Mouse (Mus musculus): Measurements from ENCODE around the gene Raet1e. TPM values are rescaled to one million over a fixed set of nuclear protein-coding genes. Genes with fewer than 3 reads are reported as not detected.
"Not testable (repeated sequence)": the region's sequence is repeated elsewhere in the genome, so short reads cannot be mapped to it uniquely, and the experiment has no call there.

The Raet1e gene
- total RNA-seq, 2 experiments from 2014 or later, result not detected

DNA sequence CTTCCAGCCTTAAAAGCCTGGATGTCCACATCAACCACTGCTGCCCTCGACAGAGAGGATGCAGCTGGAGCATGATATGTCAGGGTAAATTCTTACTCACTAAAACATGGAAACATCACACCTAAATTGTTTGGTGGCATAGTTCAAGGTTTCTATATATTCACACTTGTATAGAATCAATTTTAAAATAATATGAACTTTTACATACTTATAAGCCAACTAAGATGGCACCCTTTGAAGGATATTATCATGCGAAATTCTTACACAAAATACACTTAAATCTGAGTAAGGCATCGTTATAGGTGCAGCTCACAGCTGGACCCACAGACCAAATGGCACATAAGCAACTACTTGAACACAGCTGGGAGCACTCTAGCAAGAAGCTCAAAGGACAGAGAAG lies 201.9 kb downstream of the Raet1e start, which contains the start of gene Raet1d:
Raet1d (plus strand) TSS at position 301 of the 400 bp plus-strand sequence.
- not testable (repeated sequence) for DNase-seq (ENCODE audit: low spot score in 2 of 2)

DNA sequence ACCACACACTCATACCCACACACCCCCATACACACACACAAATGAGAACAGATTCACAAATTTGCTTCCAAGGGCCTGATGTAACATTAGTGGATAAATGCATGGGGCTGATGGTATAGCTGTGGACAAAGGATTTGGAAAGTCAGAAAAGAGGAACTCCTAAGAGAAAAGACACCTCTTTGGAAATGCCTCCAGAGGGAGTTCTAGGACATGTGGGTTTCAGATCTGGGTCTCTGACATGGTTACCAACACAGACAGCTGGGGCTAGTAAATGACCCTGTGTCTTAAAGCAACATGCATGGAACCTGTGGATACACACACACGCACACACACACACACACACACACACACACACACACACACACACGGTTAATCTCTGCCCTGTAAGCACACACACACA lies 202.6 kb downstream of the Raet1e start:
- not testable (repeated sequence) for DNase-seq (ENCODE audit: low spot score in 2 of 2)

DNA sequence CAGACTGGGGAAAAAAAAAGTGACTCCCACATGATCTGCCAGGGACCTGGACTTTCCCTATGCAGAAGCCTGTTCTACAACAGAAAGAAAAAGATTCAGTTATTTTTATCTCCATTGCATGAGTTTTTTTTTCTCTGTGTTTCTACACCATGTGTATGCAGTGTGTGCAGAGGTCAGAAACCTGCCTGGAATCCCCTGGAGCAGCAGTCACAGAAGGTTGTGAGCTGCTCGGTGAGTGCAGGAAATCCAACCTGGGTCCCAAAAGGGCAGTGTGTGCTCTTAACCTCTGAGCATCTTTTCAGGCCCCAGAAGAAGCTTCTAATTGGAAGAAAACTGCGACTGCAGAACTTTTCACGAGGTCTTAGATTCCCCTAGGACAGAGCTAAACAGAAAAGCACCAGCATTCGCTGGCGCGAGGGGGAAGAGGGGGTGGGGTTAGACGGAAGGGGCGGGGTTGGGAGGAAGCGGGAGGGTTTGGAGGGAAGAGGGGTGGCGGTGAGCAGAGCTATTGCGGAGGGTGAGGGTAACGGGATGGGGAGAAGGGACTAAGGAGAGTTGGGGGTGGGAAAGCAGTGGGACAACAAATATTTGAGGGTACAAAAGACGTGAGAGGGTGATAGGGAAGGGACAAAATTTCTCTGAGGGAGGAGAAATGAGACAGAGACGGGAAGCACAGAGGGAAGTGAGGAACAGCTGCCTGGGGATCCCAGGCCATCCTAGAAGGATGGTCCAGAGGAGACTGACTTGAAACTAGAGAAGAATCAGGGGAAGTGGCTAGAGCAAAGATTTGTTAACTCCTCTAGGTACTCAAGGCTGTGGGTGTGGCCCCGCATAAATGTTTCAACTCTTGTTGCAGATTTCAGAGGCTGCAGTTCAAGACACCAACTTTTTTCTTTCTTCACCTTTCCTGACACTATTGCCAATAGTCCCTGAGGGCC lies 203.3 kb downstream of the Raet1e start:
- DNase-seq (ENCODE audit: low spot score in 2 of 2), result not testable (repeated sequence)

DNA sequence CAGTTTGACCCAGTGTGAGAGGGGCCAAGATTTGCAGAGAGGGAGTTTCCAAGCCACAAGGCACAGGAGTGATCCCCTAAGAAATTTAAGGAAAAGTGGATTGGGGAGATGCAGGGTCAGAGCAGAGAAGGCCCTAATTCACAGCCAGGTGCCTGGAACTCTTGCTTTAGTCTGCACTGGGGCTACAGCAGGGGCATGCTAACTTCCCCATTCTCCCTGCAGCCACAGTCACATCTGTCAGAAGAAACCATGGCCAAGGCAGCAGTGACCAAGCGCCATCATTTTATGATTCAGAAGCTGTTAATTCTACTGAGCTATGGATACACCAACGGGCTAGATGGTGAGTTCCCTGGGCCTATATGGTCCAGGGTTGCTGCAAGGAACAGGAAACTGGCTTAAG lies 204.1 kb downstream of the Raet1e start:
- not testable (repeated sequence) for DNase-seq (ENCODE audit: low spot score in 2 of 2)

DNA sequence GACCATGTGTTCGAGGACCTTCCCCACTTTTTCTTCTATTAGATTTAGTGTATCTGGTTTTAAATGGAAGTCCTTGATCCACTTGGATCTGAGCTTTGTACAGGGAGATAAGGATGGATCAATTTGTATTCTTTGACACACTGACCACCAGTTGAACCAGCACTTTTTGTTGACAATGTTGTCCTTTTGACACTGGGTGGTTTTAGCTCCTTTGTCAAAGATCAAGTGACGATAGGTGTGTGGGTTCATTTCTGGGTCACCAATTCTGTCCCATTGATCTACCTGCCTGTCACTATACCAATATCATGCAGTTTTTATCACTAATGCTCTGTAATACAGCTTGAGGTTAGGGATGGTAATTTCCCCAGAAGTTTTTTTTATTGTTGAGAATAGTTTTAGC lies 206.5 kb downstream of the Raet1e start:
- DNase-seq (ENCODE audit: low spot score in 2 of 2), result not testable (repeated sequence)

DNA sequence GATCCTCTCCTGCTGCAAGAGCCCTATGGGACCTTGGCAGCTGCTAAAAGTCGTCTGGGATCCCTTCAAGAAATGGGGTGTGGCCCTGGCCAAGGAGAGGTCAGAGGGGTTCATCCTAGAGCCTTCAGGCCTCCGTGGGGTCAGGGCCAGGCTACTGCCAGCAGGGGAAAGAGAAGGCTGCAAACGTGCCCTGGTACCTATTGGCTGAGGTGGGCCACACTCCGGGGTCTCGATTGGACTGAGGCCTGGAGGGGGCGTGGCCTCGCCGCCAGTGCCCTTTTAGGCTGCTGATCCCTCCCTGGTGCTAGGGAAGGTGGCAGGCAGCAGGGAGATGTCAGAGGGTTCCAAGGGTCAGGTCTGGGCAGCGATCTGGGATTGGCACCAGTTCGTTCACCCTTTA lies 222.9 kb downstream of the Raet1e start:
- not testable (repeated sequence) for DNase-seq (ENCODE audit: low spot score in 2 of 2)

DNA sequence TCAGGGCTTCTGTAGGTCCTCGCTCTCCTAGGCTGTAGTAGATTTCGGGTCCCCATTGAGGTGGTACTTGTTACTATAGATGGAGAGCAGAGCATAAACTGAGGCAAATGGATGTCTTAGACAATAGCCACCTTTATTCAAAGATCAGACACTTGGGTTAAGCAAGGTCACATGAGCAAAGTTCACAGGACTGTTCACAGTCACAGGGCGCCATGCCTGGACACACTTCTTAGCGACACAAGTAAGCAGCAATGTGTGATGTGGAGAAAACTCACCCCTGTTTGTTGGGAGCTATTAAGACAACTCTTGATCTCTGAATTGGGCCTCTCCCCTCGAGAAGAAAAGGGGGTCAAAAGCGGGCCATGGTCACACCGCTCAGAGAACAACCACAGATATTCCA lies 231.8 kb downstream of the Raet1e start:
- not testable (repeated sequence) for DNase-seq (ENCODE audit: low spot score in 2 of 2)

DNA sequence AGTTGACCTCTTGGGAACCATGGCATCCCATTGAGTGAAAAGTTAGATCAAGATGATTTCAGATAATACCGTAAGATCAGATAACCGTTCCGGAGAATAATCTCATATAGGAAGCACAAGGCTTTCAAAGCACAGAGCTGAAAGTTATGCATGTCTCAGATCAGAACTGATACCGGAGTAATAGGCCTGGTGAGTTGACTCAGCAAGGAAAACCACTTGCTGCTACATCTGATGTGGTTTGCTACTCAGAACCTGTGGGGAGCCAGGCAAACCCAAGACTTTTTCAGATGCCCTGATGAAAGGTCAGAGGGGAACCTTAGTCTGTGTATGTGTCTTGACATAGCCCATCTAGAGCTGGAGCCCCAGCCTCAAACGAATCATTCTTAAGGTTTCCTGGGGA lies 233.2 kb downstream of the Raet1e start:
- not testable (repeated sequence) for DNase-seq (ENCODE audit: low spot score in 2 of 2)

DNA sequence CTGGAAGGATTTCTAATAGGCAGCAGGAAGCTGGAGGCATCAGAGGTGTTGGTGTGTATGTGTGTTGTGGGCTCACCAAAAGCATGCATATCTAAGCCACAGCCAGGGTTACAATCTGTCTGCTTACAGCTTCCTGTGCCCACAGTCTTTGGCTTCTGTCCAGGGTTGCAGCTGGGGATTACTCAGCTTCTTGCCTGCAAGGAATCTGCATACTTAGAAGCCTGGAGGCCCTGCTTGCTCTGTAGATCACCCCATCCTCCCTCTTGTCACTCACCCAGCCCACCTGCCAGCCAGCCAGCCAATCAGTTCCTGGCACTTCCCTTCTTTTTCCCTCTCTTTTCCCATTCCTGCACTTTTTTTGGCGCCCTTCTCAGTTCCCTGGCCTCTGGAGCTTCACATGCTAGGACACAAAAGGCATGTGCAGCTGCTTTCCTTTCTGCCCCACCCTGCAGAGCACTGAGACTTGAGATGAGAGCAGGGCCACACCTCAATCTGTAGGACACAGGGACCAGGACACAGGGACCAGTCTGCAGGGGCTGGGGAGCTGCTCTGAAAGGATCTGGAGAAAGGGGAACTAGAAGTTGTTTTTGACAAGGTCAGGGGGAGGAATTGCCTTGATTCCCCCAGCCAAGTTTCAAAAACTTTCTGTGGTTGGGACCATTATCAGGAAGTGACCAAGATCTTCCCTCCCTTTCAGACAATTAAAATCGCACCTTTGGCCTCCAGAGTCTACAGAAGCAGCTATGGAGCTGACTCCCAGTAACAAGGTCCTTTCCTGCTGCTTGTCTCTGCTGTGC lies 234.9 kb downstream of the Raet1e start:
- peak in 1 of 2 experiments; percentile 2 for DNase-seq (ENCODE audit: low spot score in 2 of 2)

DNA sequence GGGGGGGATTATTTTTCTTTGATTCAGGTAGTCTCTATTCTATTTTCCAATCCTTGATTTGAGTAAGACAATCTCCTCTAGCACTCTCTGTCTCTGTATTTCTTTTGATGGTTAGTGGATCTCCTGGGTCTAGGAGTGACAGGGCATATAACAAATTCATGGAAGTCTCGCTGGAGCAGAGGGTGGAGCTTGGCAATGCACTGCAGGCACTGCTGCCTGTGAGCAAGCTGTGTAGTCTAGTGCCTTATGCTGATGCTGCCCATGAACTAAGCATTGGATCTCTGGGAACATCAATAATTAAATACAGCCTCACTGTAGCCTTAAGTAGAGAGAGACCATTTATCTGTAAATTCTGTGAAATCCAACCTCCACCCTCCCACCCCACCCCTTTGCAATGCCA lies 238.3 kb downstream of the Raet1e start:
- DNase-seq (ENCODE audit: low spot score in 2 of 2), result not testable (repeated sequence)

DNA sequence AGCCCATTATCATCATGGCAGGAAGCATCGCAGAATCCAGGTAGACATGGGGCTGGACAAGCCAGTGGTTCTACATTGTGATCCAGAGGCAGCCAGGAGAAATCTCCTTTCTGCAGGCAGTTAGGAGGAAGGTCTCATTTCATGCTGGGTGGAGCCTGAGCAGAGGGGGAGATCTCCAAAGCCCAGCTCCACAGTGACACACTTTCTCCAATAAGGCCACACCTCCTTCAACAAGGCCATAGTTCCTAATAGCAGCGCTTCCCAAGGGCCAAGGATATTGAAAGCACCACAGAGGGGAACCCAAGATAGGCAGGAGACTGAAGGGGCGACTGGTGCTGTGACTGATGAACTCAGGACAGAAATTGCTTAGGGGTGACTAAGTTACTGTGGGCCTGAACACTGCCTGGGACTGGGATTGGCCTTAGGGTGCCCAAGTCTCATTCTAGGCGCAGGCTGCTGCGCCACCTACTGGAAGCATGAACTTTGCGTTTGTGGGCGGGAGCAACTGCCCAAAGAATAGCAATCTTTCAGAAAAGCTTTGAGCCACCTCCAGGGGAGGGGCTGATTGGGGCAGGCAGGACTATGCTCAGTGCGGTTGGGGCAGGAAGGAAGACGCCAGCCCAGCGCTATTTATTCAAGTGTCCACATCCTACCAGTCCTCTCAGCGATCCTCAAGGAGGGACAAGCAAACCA lies 244.0 kb downstream of the Raet1e start:
- DNase-seq (ENCODE audit: low spot score in 2 of 2), result peak in 1 of 2 experiments; percentile 30

DNA sequence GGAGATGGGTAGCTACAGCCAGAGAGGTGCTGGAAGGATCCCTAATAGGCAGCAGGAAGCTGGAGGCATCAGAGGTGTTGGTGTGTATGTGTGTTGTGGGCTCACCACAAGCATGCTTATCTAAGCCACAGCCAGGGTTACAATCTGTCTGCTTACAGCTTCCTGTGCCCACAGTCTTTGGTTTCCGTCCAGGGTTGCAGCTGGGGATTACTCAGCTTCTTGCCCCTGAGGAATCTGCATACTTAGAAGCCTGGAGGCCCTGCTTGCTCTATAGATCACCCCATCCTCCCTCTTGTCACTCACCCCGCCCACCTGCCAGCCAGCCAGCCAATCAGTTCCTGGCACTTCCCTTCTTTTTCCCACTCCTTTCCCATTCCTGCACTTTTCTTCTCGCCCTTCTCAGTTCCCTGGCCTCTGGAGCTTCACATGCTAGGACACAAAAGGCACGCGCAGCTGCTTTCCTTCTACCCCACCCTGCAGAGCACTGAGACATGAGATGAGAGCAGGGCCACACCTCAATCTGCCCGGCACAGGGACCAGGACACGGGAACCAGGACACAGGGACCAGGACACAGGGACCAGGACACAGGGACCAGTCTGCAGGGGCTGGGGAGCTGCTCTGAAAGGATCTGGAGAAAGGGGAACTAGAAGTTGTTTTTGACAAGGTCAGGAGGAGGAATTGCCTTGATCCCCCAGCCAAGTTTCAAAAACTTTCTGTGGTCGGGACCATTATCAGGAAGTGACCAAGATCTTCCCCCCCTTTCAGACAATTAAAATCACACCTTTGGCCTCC lies 255.5 kb downstream of the Raet1e start:
- peak in 1 of 2 experiments; percentile 10 for DNase-seq (ENCODE audit: low spot score in 2 of 2)

Other genes with a start within 250 kb of the Raet1e start
- not detected for gene 4930444G20Rik, start 90.5 kb upstream of the Raet1e start, total RNA-seq (2021)
- gene E030030I06Rik, start 9.3 kb upstream of the Raet1e start, total RNA-seq (2021), result 1 to 10 TPM in 1 of 2 experiments, not detected in 1; 1.5 TPM
- gene H60b, start within 50 bp of the Raet1e start, total RNA-seq (2021), result not detected
- gene Raet1d, start 202.0 kb downstream of the Raet1e start, total RNA-seq (2021), result not detected

Data from layer of hippocampus, adult 18-20 months (tissue).